In genomic region chr6:114158811-114159210, GRCm38 (mm10) we compare ENCODE assay signal across 14 mouse cellular contexts. TPM values are rescaled to one million over a fixed set of nuclear protein-coding genes. Genes with fewer than 3 reads are reported as not detected.
DNase-seq lines count a peak whose midpoint lies in the region; ATAC-seq lines count a peak whose summit lies in the region.
"Had no signal": no experiment of that assay in that cellular context is flagged by ENCODE, and none has a peak within 500 bp of the region (broad histone marks: within the 10 kb centered on the region; RNA-seq: fewer than 3 reads in every experiment).

No protein-coding gene starts in this region.

- H3K4me3 ChIP-seq in neural tube, embryonic 13.5 days = no peak overlapping the region
- H3K4me3 ChIP-seq in neural tube, embryonic 15.5 days (replicated peaks) = no peak overlapping the region
- no peak overlapping the region for H3K4me3 ChIP-seq in limb, embryonic 10.5 days
- H3K4me3 ChIP-seq: embryonic facial prominence, embryonic 12.5 days; forebrain, embryonic 13.5 days; liver, embryonic 15.5 days had no signal

- WGBS in neural tube, embryonic 13.5 days = 72% methylated on average over 7 of the region's 7 CpGs
- 75% methylated on average over 7 of the region's 7 CpGs for WGBS in neural tube, embryonic 15.5 days
- 91% methylated on average over 7 of the region's 7 CpGs for WGBS in limb, embryonic 10.5 days

- H3K9ac ChIP-seq in neural tube, embryonic 13.5 days = no peak overlapping the region
- no peak overlapping the region for H3K9ac ChIP-seq in neural tube, embryonic 15.5 days (replicated peaks)
- H3K9ac ChIP-seq: embryonic facial prominence, embryonic 12.5 days; forebrain, embryonic 13.5 days; liver, embryonic 15.5 days had no signal

- no peaks in the 10 kb centered on the region for H3K9me3 ChIP-seq in neural tube, embryonic 13.5 days
- H3K9me3 ChIP-seq in neural tube, embryonic 15.5 days (replicated peaks) = no peaks in the 10 kb centered on the region
- H3K9me3 ChIP-seq in limb, embryonic 10.5 days (replicated peaks) = no peaks in the 10 kb centered on the region
- H3K9me3 ChIP-seq: embryonic facial prominence, embryonic 12.5 days; forebrain, embryonic 13.5 days; liver, embryonic 15.5 days had no signal

- peaks cover 3% of the 10 kb centered on the region; the same call in 1 of the 2 replicates for H3K27me3 ChIP-seq in neural tube, embryonic 13.5 days
- no peaks in the 10 kb centered on the region for H3K27me3 ChIP-seq in neural tube, embryonic 15.5 days (replicated peaks)
- no peaks in the 10 kb centered on the region for H3K27me3 ChIP-seq in limb, embryonic 10.5 days (ENCODE audit: low read depth, poor library complexity, severe bottlenecking)
- H3K27me3 ChIP-seq: embryonic facial prominence, embryonic 12.5 days; forebrain, embryonic 13.5 days; liver, embryonic 15.5 days had no signal

- H3K27ac ChIP-seq in neural tube, embryonic 13.5 days (replicated peaks) = peak overlapping the region; percentile 52; the same call in 1 of the 2 replicates
- H3K27ac ChIP-seq in neural tube, embryonic 15.5 days (replicated peaks) = peak overlapping the region; percentile 60
- H3K27ac ChIP-seq in limb, embryonic 10.5 days = no peak overlapping the region
- H3K27ac ChIP-seq: embryonic facial prominence, embryonic 12.5 days; forebrain, embryonic 13.5 days; liver, embryonic 15.5 days; macrophage had no signal

- no peaks in the 10 kb centered on the region for H3K36me3 ChIP-seq in neural tube, embryonic 13.5 days
- H3K36me3 ChIP-seq in neural tube, embryonic 15.5 days = no peaks in the 10 kb centered on the region
- no peaks in the 10 kb centered on the region for H3K36me3 ChIP-seq in limb, embryonic 10.5 days
- H3K36me3 ChIP-seq: embryonic facial prominence, embryonic 12.5 days; liver, embryonic 15.5 days had no signal

- no peak overlapping the region for H3K4me2 ChIP-seq in neural tube, embryonic 13.5 days
- H3K4me2 ChIP-seq in neural tube, embryonic 15.5 days = no peak overlapping the region
- H3K4me2 ChIP-seq: embryonic facial prominence, embryonic 12.5 days; forebrain, embryonic 13.5 days; liver, embryonic 15.5 days had no signal

- no peak for DNase-seq in neural tube, embryonic 10.5 days (ENCODE audit: extremely low spot score, low spot score)
- peak; percentile 21 for DNase-seq in cerebellum, adult 8-10 months
- DNase-seq in frontal cortex, postnatal 10 days (ENCODE audit: low spot score in 2 of 2) = peak; percentile 38 to 57
- no peak for DNase-seq in embryo, embryonic 10 days (ENCODE audit: low spot score)
- no peak for DNase-seq in limb, embryonic 10.5 days (ENCODE audit: low spot score)

- H3K4me1 ChIP-seq in neural tube, embryonic 13.5 days (replicated peaks) = peaks cover 5% of the 10 kb centered on the region; the same call in 1 of the 2 replicates
- H3K4me1 ChIP-seq in neural tube, embryonic 15.5 days = 0 out of 2 replicates have a peak, but pooled peaks cover 2% of the 10 kb centered on the region
- no peaks in the 10 kb centered on the region for H3K4me1 ChIP-seq in limb, embryonic 10.5 days
- H3K4me1 ChIP-seq: embryonic facial prominence, embryonic 12.5 days; forebrain, embryonic 13.5 days; liver, embryonic 15.5 days had no signal

- ATAC-seq in neural tube, embryonic 13.5 days (ENCODE audit: low read depth) = 0 out of 2 replicates have a peak, but pooled peaks have one; percentile 37
- peak; percentile 46; the same call in 1 of the 2 replicates for ATAC-seq in neural tube, embryonic 15.5 days (ENCODE audit: low FRiP score)
- ATAC-seq: forebrain, embryonic 13.5 days; Patski had no signal

RNA-seq across cellular contexts. Expression of gene Slc6a11, which starts 27.8 kb away (rescaled TPM):
- 33.4 and 35.5 TPM in 2 replicates for polyA plus RNA-seq in neural tube, embryonic 13.5 days (2015; fragmentation: Nextera tagmentation; extraction: Ambion mirVana)
- polyA plus RNA-seq in neural tube, embryonic 15.5 days (2015; fragmentation: Nextera tagmentation; extraction: Ambion mirVana) = 104 and 111 TPM in 2 replicates
- 0.08 TPM in 1 of 2 replicates, not detected in the other for polyA plus RNA-seq in limb, embryonic 10.5 days (2016; fragmentation: Nextera tagmentation; extraction: Ambion mirVana)
- polyA plus RNA-seq: heart, embryonic 16.5 days; macrophage; Patski; spleen, adult 2 months had no signal

Comparison
In these comparisons a context has a peak if more than half of its experiments do, and no peak if none do; other contexts are left out.
1. DNase-seq: peak in cerebellum, adult 8-10 months (single experiment) and frontal cortex, postnatal 10 days (2 of 2); none in neural tube, embryonic 10.5 days (single experiment), embryo, embryonic 10 days (single experiment) and limb, embryonic 10.5 days (single experiment).
2. RNA of gene Slc6a11, which starts 27.8 kb away (polyA plus RNA-seq): 104 to 111 TPM in neural tube, embryonic 15.5 days and 33.4 to 35.5 TPM in neural tube, embryonic 13.5 days; 0.08 TPM in limb, embryonic 10.5 days; every median in the first group is over 10 times any median in the second.